Mouse (Mus musculus) embryonic facial prominence, embryonic 11.5 days (tissue): ENCODE measurements around the gene Bcl3. TPM values are rescaled to one million over a fixed set of nuclear protein-coding genes. Genes with fewer than 3 reads are reported as not detected.

Source experiments
- ATAC-seq: fragments of 200-750 bp; cut with Nextera tagmentation; replicated peaks from 2 replicates; pipeline ENCODE4 v1.8.0; 2017; ENCODE audit warnings: low read depth; ENCODE audit not compliant: insufficient number of reproducible peaks, low FRiP score, low TSS enrichment
- DNase-seq: peaks from one replicate; pipeline ENCODE4 v3.0.0-alpha.2; 2015; ENCODE audit warnings: low spot score
- H3K27ac ChIP-seq: fragments of 300-500 bp; sonication (generic); replicated peaks from 2 replicates; pipeline ENCODE4 v1.5.1; 2014; ENCODE audit warnings: mild to moderate bottlenecking, low read depth, low read length, control low read depth
- H3K27me3 ChIP-seq: fragments of 300-500 bp; sonication (generic); 2 replicates; pipeline ENCODE4 v1.6.1; 2014; ENCODE audit warnings: mild to moderate bottlenecking, low read length, moderate library complexity, mixed read lengths; ENCODE audit not compliant: control insufficient read depth, insufficient read depth
- H3K36me3 ChIP-seq: fragments of 300-500 bp; sonication (generic); replicated peaks from 2 replicates; pipeline ENCODE4 v1.6.1; 2014; ENCODE audit warnings: low read depth, mild to moderate bottlenecking, low read length, moderate library complexity, mixed read lengths; ENCODE audit not compliant: control insufficient read depth, insufficient read depth
- H3K4me1 ChIP-seq: fragments of 300-500 bp; sonication (generic); 2 replicates; pipeline ENCODE4 v1.6.1; 2014; ENCODE audit warnings: low read length, mixed read lengths; ENCODE audit not compliant: control insufficient read depth, insufficient read depth
- H3K4me2 ChIP-seq: fragments of 300-500 bp; sonication (generic); 2 replicates; pipeline ENCODE4 v1.6.1; 2014; ENCODE audit warnings: low read depth, mild to moderate bottlenecking, control low read depth, low read length, moderate library complexity
- H3K4me3 ChIP-seq: fragments of 300-500 bp; sonication (generic); 2 replicates; pipeline ENCODE4 v1.5.1; 2014; ENCODE audit warnings: low read depth, low read length, control low read depth
- H3K9ac ChIP-seq: fragments of 300-500 bp; sonication (generic); replicated peaks from 2 replicates; pipeline ENCODE4 v1.6.1; 2014; ENCODE audit warnings: mild to moderate bottlenecking, control low read depth, low read length
- H3K9me3 ChIP-seq: fragments of 300-500 bp; sonication (generic); replicated peaks from 2 replicates; pipeline ENCODE4 v1.6.1; 2016; ENCODE audit warnings: mild to moderate bottlenecking, low read length, inconsistent platforms, mixed read lengths; ENCODE audit not compliant: control insufficient read depth
- WGBS: fragments of 180-500 bp; shearing (Covaris S2); extraction: QIAGEN DNeasy Blood & Tissue Kit; methylation state at CpG from one replicate; pipeline ENCODE4 v1.1.7; 2014; 5-methylcytosine and 5-hydroxymethylcytosine counted together
- polyA plus RNA-seq: library from polyadenylated mRNA; unstranded; fragments of >200 nt; fragmentation: Nextera tagmentation; extraction: Ambion mirVana; gene quantifications from 2 replicates; pipeline ENCODE4 v1.2.1, GENCODE M21; 2014

Gene Bcl3
- polyA plus RNA-seq, 1 experiment from 2014 or later, result 1.4 TPM

DNA sequence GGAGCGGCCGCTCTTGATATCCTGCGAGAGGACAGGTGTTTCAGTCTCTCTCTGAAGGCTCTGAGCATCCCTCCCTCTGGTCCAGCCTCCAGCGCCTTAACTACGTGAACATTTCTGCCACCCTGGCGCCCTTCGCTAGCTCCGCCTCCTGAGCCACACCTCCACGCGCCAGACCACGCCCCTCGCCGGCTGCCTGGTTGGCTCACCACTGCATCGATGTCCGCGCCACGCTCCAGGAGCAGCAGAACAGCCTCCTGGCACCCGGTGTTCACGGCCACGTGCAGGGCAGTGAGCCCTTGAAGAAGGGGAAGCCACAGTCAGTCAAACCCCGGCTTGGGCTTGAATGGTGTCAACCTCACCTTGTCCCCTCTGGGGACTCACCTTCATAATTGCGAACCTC, 11.5 kb downstream of the Bcl3 start:
- DNase-seq (peak; percentile 57), ATAC-seq (peak; percentile 15; the same call in 1 of the 2 replicates)
- Histone ChIP-seq H3K27ac (no peak overlapping the region), H3K9me3 (no peaks in the 10 kb centered on the region), H3K4me1 (no peaks in the 10 kb centered on the region), H3K4me3 (0 out of 2 replicates have a peak overlapping the region, but pooled peaks have one; percentile 11), H3K36me3 (no peaks in the 10 kb centered on the region), H3K27me3 (peaks cover 37% of the 10 kb centered on the region), H3K4me2 (peak overlapping the region; percentile 17; the same call in 1 of the 2 replicates), H3K9ac (no peak overlapping the region)
- WGBS, result 2% methylated on average over 22 of the region's 22 CpGs

DNA sequence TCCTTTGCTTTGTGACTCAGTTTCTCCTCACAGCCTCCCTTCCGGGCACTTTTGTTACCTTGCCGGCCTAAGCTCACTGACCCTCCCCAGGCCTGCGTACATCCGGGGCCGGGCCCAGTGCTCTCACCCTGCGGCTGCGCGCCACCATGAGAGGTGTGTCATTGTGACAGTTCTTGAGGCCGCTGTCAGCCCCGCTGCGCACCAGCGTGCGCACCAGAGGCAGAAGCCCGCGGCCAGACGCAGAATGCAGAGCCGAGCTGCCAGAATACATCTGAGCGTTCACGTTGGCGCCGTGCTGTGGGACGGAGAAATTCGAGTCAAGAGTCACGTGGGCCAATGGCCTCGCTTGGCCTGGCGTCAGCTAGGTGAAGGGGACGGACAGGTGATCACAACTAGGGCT, 13.2 kb downstream of the Bcl3 start:
- no peak for ATAC-seq
- Histone ChIP-seq H3K9ac (peak overlapping the region; percentile 15; the same call in 1 of the 2 replicates), H3K27me3 (peaks cover 37% of the 10 kb centered on the region), H3K4me3 (0 out of 2 replicates have a peak overlapping the region, but pooled peaks have one; percentile 11), H3K4me1 (no peaks in the 10 kb centered on the region), H3K4me2 (peak overlapping the region; percentile 36), H3K36me3 (no peaks in the 10 kb centered on the region), H3K9me3 (no peaks in the 10 kb centered on the region; the same call in 1 of the 2 replicates), H3K27ac (no peak overlapping the region)
- no peak for DNase-seq
- WGBS, result 3% methylated on average over 27 of the region's 27 CpGs

DNA sequence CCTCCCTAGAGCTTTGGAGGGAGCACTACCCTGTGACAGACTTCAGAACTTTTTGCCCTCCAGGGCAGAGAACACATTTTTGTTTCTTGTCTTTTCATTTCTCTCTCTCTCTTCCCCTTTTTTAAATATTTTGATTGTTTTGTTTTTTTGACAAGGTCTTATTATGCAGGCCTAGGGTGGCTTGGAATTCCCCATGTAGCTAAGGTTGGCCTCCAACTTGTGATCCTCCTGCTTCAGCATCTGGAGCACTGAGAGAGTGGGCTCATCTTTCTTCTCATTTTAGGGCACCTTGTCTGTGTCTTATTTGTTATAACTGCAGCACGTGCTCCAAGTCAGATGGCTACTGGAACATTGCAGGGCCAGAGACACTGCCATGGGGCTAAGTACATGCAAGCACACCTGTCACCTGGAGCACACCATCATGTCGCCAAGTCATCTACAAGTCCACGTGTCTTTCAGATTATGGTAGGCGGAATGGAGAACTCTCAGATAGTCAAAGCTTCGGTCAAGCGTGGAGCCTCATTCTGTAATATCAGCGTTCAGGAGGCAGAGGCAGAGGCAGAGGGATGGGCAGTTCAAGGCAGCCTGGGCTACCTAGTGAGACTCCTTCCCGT, 16.1 kb downstream of the Bcl3 start:
- H3K27ac ChIP-seq, result no peak overlapping the region
- no peaks in the 10 kb centered on the region for H3K36me3 ChIP-seq
- no peaks in the 10 kb centered on the region for H3K4me1 ChIP-seq
- H3K4me3 ChIP-seq, result no peak overlapping the region
- 86% methylated on average over 8 of the region's 8 CpGs for WGBS
- H3K4me2 ChIP-seq, result no peak overlapping the region
- peaks cover 31% of the 10 kb centered on the region for H3K27me3 ChIP-seq
- DNase-seq (no peak), ATAC-seq (no peak)
- no peak overlapping the region for H3K9ac ChIP-seq
- no peaks in the 10 kb centered on the region; the same call in 1 of the 2 replicates for H3K9me3 ChIP-seq

DNA sequence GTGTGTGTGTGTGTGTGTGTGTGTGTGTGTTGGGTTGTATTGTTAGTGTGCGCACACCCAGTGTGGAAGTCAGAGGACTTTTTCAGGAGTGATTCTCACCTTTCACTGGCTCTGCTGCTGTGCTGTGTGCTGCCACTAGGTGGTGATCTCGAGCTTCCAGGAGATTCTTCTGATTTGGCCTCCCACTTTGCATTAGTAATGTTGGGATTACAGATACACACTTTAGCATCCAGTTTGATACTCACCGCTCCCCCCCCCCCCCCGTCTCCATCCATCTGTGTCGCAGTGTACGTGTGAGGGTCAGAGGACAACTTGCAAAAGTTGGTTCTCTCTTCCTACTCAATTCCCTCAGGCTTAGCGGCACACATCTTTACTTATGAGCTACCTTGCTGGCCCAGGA, 19.6 kb downstream of the Bcl3 start:
- Histone ChIP-seq H3K4me2 (no peak overlapping the region), H3K27me3 (no peaks in the 10 kb centered on the region), H3K9ac (no peak overlapping the region), H3K27ac (no peak overlapping the region), H3K4me1 (no peaks in the 10 kb centered on the region), H3K9me3 (no peaks in the 10 kb centered on the region; the same call in 1 of the 2 replicates), H3K36me3 (no peaks in the 10 kb centered on the region), H3K4me3 (no peak overlapping the region)
- DNase-seq (peak; percentile 84), ATAC-seq (no peak)
- WGBS, result 18% methylated on average over 7 of the region's 7 CpGs

DNA sequence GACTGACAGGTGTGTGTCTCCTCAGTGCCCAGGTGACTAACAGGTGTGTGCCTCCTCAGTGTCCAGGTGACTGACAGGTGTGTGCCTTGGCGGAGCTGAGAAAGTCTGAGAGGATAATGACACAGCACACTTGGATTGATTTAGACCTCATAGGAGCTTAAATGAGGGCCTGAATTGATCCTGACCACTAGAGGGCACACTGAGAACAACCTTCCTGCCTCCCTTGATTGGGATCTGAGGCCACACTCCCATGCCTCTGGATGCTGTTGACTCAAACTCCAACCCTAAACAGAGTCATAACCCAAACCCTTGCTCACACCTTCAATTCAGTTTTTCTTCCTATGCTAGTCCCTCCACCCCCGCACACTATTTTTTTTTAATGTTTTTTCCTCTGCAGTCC, 21.8 kb downstream of the Bcl3 start:
- no peak overlapping the region for H3K9ac ChIP-seq
- peaks cover 13% of the 10 kb centered on the region for H3K27me3 ChIP-seq
- H3K4me2 ChIP-seq, result no peak overlapping the region
- WGBS, result 29% methylated on average over 2 of the region's 2 CpGs
- no peaks in the 10 kb centered on the region; the same call in 1 of the 2 replicates for H3K9me3 ChIP-seq
- no peaks in the 10 kb centered on the region for H3K4me1 ChIP-seq
- no peak overlapping the region for H3K4me3 ChIP-seq
- DNase-seq (peak; percentile 78), ATAC-seq (no peak)
- H3K27ac ChIP-seq, result no peak overlapping the region
- H3K36me3 ChIP-seq, result no peaks in the 10 kb centered on the region

DNA sequence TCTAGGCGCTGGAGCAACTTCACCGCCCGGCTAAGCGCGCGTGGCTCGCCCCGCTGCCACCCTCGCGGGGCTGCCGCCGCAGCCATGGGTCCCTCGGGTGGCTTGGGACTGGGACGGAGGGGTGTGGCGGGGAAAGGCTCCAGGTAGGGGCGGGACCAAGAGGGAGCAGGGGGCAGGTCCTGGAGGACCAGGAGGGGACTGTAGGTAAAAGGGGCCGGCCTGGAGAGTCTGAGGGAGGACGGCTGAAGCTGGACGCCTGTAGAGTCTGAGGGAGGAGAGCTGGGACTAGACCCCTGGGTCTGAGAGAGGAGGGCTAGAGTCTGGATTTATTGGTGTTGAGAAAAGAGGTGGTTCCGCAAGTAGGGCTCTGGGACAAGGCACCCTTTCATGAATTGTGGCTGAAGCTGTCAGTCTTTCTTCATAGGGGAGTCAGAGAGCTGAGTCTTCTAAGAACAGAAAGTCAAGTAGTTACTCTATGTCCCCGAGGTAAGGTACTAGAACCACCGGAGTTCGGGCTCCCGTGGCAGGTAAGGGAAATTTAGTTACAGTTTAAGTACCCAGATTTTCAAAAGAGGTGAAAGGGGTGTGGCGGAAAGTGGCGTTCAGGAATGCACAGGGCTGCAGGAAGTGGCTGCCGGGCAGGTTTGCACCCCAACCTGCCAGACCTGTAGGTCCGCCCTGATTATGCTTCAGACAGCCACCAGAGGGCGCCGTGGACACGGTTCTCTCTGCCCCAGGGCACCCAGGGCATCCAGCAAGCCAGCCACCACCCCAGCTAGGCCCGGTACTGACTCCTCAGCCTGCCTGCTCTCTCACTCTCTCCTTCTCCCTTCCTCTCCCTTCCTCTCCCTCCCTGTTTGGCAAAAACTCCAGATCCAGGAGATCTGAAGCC, 25.6 kb downstream of the Bcl3 start, which contains the start of gene Cblc:
Gene Cblc (minus strand): TSS at position 113 of the 892 bp plus-strand sequence.
- peak; percentile 66 for ATAC-seq
- H3K27ac ChIP-seq, result no peak within 1 kb of the TSS
- H3K9ac ChIP-seq, result 0 out of 2 replicates have a peak within 1 kb of the TSS, but pooled peaks have one; percentile 6
- H3K9me3 ChIP-seq, result no peaks in the 10 kb centered on the region
- H3K27me3 ChIP-seq, result peaks cover 16% of the 10 kb centered on the region
- 0 out of 2 replicates have a peak within 1 kb of the TSS, but pooled peaks have one; percentile 21 for H3K4me2 ChIP-seq
- peak within 1 kb of the TSS; percentile 21; the same call in 1 of the 2 replicates for H3K4me3 ChIP-seq
- no peaks in the 10 kb centered on the region for H3K4me1 ChIP-seq
- no peaks in the 10 kb centered on the region for H3K36me3 ChIP-seq
- WGBS, result 2% methylated on average over 32 of the region's 32 CpGs
- DNase-seq, result peak; percentile 76

DNA sequence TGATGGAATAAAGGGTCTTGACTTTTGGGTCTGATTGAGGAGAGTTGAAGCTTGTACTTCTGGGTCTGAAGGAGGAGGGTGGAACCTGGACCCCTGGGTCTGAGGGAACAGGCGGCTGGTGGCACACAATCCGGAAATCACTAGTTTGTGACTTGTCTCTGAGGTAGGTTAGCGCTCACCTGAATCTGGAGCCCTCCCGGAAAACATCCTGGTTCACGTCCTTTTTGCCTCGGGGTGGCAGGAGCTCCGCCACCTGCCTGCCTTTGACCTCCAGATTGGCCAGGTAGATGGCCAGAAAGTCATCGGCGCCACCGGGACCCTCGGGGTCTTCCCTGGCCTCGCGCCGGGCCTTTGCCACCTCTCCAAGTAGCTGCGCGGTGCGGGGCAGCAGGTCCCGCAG, 26.3 kb downstream of the Bcl3 start:
- H3K27me3 ChIP-seq, result peaks cover 16% of the 10 kb centered on the region
- H3K9me3 ChIP-seq, result no peaks in the 10 kb centered on the region
- DNase-seq, result no peak
- no peaks in the 10 kb centered on the region for H3K4me1 ChIP-seq
- 12% methylated on average over 18 of the region's 18 CpGs for WGBS
- no peaks in the 10 kb centered on the region for H3K36me3 ChIP-seq
- no peak for ATAC-seq
- H3K27ac ChIP-seq, result no peak overlapping the region
- H3K4me3 ChIP-seq, result peak overlapping the region; percentile 21; the same call in 1 of the 2 replicates
- H3K4me2 ChIP-seq, result no peak overlapping the region
- H3K9ac ChIP-seq, result 0 out of 2 replicates have a peak overlapping the region, but pooled peaks have one; percentile 6
